Mouse (Mus musculus) neural tube, embryonic 15.5 days (tissue): ENCODE data around the gene Fap. TPM values are rescaled to one million over a fixed set of nuclear protein-coding genes. Genes with fewer than 3 reads are reported as not detected.

Experiments
- ATAC-seq: fragments of 200-750 bp; cut with Nextera tagmentation; 2 replicates; pipeline ENCODE4 v1.8.0; 2017; ENCODE audit warnings: mild to moderate bottlenecking, moderate TSS enrichment, moderate library complexity; ENCODE audit not compliant: low FRiP score
- H3K27ac ChIP-seq: fragments of 300-500 bp; sonication (generic); replicated peaks from 2 replicates; pipeline ENCODE4 v1.5.1; 2015; ENCODE audit warnings: mild to moderate bottlenecking, inconsistent platforms
- H3K27me3 ChIP-seq: fragments of 300-500 bp; sonication (generic); replicated peaks from 2 replicates; pipeline ENCODE4 v1.6.1; 2015; ENCODE audit warnings: inconsistent platforms
- H3K36me3 ChIP-seq: fragments of 300-500 bp; sonication (generic); 2 replicates; pipeline ENCODE4 v1.6.1; 2015; ENCODE audit warnings: inconsistent platforms
- H3K4me1 ChIP-seq: fragments of 300-500 bp; sonication (generic); 2 replicates; pipeline ENCODE4 v1.6.1; 2015; ENCODE audit warnings: inconsistent platforms
- H3K4me2 ChIP-seq: fragments of 300-500 bp; sonication (generic); 2 replicates; pipeline ENCODE4 v1.6.1; 2015; ENCODE audit warnings: inconsistent platforms, mild to moderate bottlenecking, moderate library complexity
- H3K4me3 ChIP-seq: fragments of 300-500 bp; sonication (generic); replicated peaks from 2 replicates; pipeline ENCODE4 v1.5.1; 2015; ENCODE audit warnings: mild to moderate bottlenecking, inconsistent platforms
- H3K9ac ChIP-seq: fragments of 300-500 bp; sonication (generic); replicated peaks from 2 replicates; pipeline ENCODE4 v1.6.1; 2015; ENCODE audit warnings: mild to moderate bottlenecking, inconsistent platforms
- H3K9me3 ChIP-seq: fragments of 300-500 bp; sonication (generic); replicated peaks from 2 replicates; pipeline ENCODE4 v1.6.1; 2016; ENCODE audit warnings: inconsistent platforms
- WGBS: fragments of 180-500 bp; shearing (Covaris S2); methylation state at CpG from one replicate; pipeline ENCODE4 v1.1.7; 2015; ENCODE audit warnings: mixed read lengths; 5-methylcytosine and 5-hydroxymethylcytosine counted together
- polyA plus RNA-seq: library from polyadenylated mRNA; unstranded; fragments of >200 nt; fragmentation: Nextera tagmentation; extraction: Ambion mirVana; gene quantifications from 2 replicates; pipeline ENCODE4 v1.2.1, GENCODE M21; 2015

Gene Fap
- polyA plus RNA-seq, 1 experiment from 2014 or later = 2.2 TPM

GRCm38 (mm10) chr2:62454991-62455390 is 118.9 kb downstream of the Fap start:
- 88% methylated on average over 11 of the region's 11 CpGs for WGBS
- Histone ChIP-seq H3K27me3 (0 out of 2 replicates have a peak, but pooled peaks cover 5% of the 10 kb centered on the region), H3K9ac (no peak overlapping the region), H3K9me3 (no peaks in the 10 kb centered on the region), H3K36me3 (no peaks in the 10 kb centered on the region), H3K4me2 (no peak overlapping the region), H3K4me3 (no peak overlapping the region), H3K27ac (no peak overlapping the region), H3K4me1 (no peaks in the 10 kb centered on the region)
- no peak for ATAC-seq

DNA sequence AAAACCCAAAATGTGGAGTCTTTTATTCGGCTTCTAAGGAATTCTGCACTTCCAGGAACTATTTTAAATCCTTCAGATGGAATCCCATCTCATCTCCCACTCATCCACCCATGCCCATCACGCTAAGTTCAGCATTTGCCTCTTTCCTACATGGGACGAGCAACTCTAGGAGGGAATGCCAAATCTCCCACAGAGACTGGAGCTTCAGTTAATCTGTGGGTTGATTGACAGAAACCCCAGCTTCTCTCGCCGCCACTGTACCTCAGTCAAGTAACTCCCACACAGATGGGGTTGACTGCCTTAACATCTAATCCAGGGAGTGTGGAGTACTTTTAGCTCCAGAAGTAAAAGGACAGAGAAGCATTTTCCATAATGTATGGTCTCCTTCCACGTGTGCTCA is 119.8 kb downstream of the Fap start:
- no peak for ATAC-seq

More for the DNA sequence above, 119.8 kb downstream of the Fap start:
- H3K4me3 ChIP-seq = no peak overlapping the region
- 87% methylated on average over 6 of the region's 6 CpGs for WGBS
- no peak overlapping the region for H3K4me2 ChIP-seq
- H3K27ac ChIP-seq = no peak overlapping the region
- no peaks in the 10 kb centered on the region for H3K36me3 ChIP-seq
- H3K27me3 ChIP-seq = 0 out of 2 replicates have a peak, but pooled peaks cover 4% of the 10 kb centered on the region
- H3K9ac ChIP-seq = no peak overlapping the region
- H3K9me3 ChIP-seq = no peaks in the 10 kb centered on the region
- no peaks in the 10 kb centered on the region for H3K4me1 ChIP-seq

Other genes with a start within 250 kb of the Fap start
- 2.4 and 17.8 TPM in 2 replicates for gene Dpp4, start 161.8 kb downstream of the Fap start, polyA plus RNA-seq
- 0.33 and 0.43 TPM in 2 replicates for gene Gcg, start 90.4 kb downstream of the Fap start, polyA plus RNA-seq
- 0.87 and 3.2 TPM in 2 replicates for gene Ifih1, start 72.2 kb upstream of the Fap start, polyA plus RNA-seq
- 3.2 and 3.8 TPM in 2 replicates for gene Gca, start 90.2 kb upstream of the Fap start, polyA plus RNA-seq